Mouse (Mus musculus): ENCODE data around the gene Mt3. TPM values are rescaled to one million over a fixed set of nuclear protein-coding genes. Genes with fewer than 3 reads are reported as not detected.
A peak's percentile ranks its signal among the peaks of the same experiment; 100 is the strongest.
"Not testable (repeated sequence)": the region's sequence is repeated elsewhere in the genome, so short reads cannot be mapped to it uniquely, and the experiment has no call there.

Mt3 gene
- polyA plus RNA-seq, 1 experiment from 2014 or later = 14.1 TPM

DNA sequence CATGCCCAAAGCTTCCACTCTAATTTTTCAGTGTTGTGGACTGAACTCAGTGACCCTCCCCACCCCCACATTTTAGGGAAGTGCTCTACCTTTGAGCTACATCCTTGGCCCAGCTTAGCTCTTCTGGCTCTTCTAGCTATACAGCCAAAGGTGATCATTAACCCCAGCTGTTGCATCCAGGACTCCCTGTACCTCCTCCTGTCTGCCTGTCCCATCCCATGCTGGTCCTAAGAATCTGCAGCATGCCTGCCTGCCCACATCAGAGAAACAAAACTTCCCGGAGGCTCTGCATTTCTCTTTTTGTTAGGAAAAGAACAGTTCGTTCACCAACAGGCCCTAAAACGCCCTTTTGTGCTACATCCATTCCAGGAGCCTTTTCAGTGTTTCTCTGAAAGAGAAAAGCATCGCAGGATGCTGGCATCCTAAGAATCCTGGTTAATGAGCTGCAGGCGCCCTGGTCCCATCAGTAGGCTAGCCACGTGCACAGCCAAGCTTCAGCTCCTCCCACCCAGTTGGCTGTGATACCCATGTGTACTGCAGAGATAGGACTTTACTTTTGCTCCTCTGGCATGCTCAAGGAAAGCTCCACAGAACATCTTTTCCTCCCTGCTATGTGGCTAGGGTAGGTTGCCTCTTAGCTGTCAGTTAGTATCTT lies 33.5 kb upstream of the Mt3 start:
- 8% methylated on average over 6 of the region's 6 CpGs for WGBS
- H3K27ac ChIP-seq (replicated peaks; ENCODE audit: low read depth, low read length) = peak overlapping the region; percentile 40; the same call in 1 of the 2 replicates
- H3K27me3 ChIP-seq (replicated peaks; ENCODE audit: control insufficient read depth, insufficient read depth, low read length) = no peaks in the 10 kb centered on the region
- H3K4me1 ChIP-seq (ENCODE audit: control insufficient read depth, insufficient read depth, low read length) = peaks cover 3% of the 10 kb centered on the region; the same call in 1 of the 2 replicates
- ATAC-seq (ENCODE audit: low read depth) (no peak), DNase-seq (ENCODE audit: low spot score) (peak; percentile 59)
- no peak overlapping the region for H3K9ac ChIP-seq (ENCODE audit: low read depth, low read length)
- no peak overlapping the region for H3K4me2 ChIP-seq (ENCODE audit: low read depth, low read length)
- H3K4me3 ChIP-seq (ENCODE audit: low read depth, low read length) = no peak overlapping the region
- no peaks in the 10 kb centered on the region for H3K9me3 ChIP-seq (ENCODE audit: control insufficient read depth, low read length)
- H3K36me3 ChIP-seq (ENCODE audit: control insufficient read depth, insufficient read depth, low read length) = no peaks in the 10 kb centered on the region

DNA sequence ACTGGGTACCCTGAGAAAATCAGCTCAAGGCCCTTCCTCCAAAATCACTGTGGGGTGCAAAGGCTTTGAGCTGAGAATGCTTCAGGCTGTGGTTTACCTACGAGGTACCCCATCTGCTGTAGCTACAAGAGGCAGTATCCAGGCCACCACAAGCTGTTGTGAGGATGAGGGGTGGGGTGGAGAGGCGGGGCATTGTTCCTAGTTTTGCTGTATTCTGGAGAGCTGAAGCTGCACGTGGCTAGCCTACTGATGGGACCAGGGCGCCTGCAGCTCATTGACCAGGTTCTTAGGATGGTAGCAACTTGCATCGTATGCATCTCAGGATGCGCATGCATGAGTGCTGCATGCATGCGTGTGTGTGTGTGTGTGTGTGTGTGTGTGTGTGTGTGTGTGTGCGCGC lies 30.8 kb upstream of the Mt3 start:
- H3K27ac ChIP-seq (replicated peaks; ENCODE audit: low read depth, low read length) = no peak overlapping the region
- no peak overlapping the region for H3K9ac ChIP-seq (ENCODE audit: low read depth, low read length)
- no peak for DNase-seq (ENCODE audit: low spot score)
- H3K4me3 ChIP-seq (ENCODE audit: low read depth, low read length) = no peak overlapping the region
- H3K4me2 ChIP-seq (ENCODE audit: low read depth, low read length) = no peak overlapping the region
- H3K27me3 ChIP-seq (replicated peaks; ENCODE audit: control insufficient read depth, insufficient read depth, low read length) = no peaks in the 10 kb centered on the region
- no peaks in the 10 kb centered on the region for H3K36me3 ChIP-seq (ENCODE audit: control insufficient read depth, insufficient read depth, low read length)
- H3K9me3 ChIP-seq (ENCODE audit: control insufficient read depth, low read length) = no peaks in the 10 kb centered on the region
- ATAC-seq (ENCODE audit: low read depth) = no peak
- 84% methylated on average over 9 of the region's 9 CpGs for WGBS
- H3K4me1 ChIP-seq (ENCODE audit: control insufficient read depth, insufficient read depth, low read length) = peaks cover 3% of the 10 kb centered on the region; the same call in 1 of the 2 replicates

DNA sequence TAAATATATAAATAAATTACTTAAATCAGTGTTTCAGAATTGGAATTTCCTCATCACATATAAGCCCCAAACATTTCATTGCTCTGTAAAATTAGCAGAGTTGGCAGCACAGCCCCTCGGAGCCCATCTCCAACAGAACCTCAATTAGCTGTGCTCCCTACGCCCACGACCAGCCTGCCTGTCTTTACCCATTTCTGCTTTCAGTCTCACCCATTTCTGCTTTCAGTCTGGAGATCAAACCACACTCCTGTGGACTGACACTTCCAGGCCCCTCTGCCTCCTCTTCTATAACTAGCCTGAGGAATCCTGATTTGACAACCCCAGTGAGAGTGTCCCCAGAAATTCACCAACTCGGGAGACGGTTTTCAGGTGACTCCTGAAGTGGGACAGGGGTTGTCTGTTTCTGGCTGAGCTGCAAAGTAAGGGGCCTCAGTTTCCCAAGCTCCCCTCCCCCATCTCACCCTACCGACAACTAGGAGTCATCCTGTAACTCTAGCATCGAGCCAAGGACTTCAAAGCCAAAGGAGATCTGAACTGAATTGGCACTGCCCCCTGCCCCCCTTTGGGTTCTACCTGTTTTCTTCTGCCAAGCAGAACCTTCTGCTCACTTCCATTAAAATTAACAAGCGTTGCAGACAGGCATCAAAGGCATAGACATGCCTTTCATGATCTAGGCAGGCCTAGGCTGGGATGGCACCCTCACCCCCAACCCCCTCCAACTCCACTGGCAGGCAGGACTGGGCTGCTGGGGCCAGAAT lies 29.5 kb upstream of the Mt3 start:
- WGBS = 44% methylated on average over 8 of the region's 8 CpGs

DNA sequence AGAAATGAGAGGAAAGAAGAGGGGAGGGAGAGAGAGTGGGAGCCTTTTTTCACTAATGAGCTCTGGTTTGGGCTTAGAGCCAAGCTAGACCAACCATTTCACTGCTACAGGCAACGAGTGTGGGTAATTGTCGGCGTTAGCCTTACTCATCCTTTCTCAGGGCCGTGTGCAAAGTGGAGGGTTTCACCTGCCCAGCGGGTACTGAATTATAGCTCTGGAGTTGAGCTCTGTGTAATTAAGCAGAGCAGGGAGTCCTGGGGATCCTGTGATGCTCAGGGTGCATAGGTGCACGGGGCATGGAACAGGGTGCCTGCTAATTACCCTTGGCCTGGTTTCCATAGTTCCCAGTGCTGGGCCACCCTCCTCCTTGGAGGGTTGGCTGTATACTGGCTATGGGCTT lies 24.7 kb upstream of the Mt3 start:
- H3K9ac ChIP-seq (ENCODE audit: low read depth, low read length) = no peak overlapping the region
- H3K27ac ChIP-seq (replicated peaks; ENCODE audit: low read depth, low read length) = no peak overlapping the region
- peak; percentile 17 for DNase-seq (ENCODE audit: low spot score)
- no peak overlapping the region for H3K4me3 ChIP-seq (ENCODE audit: low read depth, low read length)
- H3K9me3 ChIP-seq (ENCODE audit: control insufficient read depth, low read length) = no peaks in the 10 kb centered on the region
- H3K36me3 ChIP-seq (ENCODE audit: control insufficient read depth, insufficient read depth, low read length) = no peaks in the 10 kb centered on the region
- no peak for ATAC-seq (ENCODE audit: low read depth)
- H3K4me1 ChIP-seq (ENCODE audit: control insufficient read depth, insufficient read depth, low read length) = no peaks in the 10 kb centered on the region
- H3K4me2 ChIP-seq (ENCODE audit: low read depth, low read length) = no peak overlapping the region
- no peaks in the 10 kb centered on the region for H3K27me3 ChIP-seq (replicated peaks; ENCODE audit: control insufficient read depth, insufficient read depth, low read length)
- WGBS = 70% methylated on average over 6 of the region's 6 CpGs

More for the DNA sequence above, 29.5 kb upstream of the Mt3 start:
- Histone ChIP-seq H3K9me3 (ENCODE audit: control insufficient read depth, low read length) (no peaks in the 10 kb centered on the region), H3K27me3 (replicated peaks; ENCODE audit: control insufficient read depth, insufficient read depth, low read length) (no peaks in the 10 kb centered on the region), H3K4me1 (ENCODE audit: control insufficient read depth, insufficient read depth, low read length) (peaks cover 3% of the 10 kb centered on the region; the same call in 1 of the 2 replicates), H3K27ac (replicated peaks; ENCODE audit: low read depth, low read length) (no peak overlapping the region), H3K36me3 (ENCODE audit: control insufficient read depth, insufficient read depth, low read length) (no peaks in the 10 kb centered on the region), H3K4me3 (ENCODE audit: low read depth, low read length) (no peak overlapping the region), H3K4me2 (ENCODE audit: low read depth, low read length) (no peak overlapping the region), H3K9ac (ENCODE audit: low read depth, low read length) (no peak overlapping the region; the same call in 1 of the 2 replicates)
- DNase-seq (ENCODE audit: low spot score) = no peak
- ATAC-seq (ENCODE audit: low read depth) = no peak

DNA sequence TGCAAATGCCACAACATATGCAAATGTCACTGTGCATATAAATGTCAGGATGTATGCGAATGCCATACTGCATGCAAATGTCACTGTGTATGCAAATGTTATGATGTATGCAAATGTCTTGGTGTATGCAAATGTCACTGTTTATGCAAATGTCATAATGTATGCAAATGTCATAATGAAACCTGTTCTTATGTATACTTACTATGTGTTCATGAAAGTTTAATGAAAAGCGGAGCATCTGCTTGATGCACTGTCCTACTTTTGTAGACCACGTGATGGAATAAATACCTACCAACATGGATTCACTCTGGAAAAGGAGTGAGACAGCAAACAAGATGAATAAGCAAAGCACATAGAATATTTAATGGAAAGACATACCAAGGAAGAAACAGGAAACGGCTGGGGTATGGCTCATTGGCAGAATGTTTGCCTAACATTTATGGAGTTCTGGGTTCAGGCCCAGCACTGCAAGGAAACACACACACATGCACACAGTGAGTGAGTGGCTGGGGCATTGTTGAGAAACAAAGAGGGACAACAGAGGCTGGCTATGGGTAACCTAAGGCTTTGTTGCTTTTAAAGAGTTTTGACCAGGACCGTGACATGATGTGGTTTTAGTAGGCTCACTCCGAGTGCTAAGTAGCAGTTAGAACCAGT lies 23.1 kb upstream of the Mt3 start:
- H3K4me1 ChIP-seq (ENCODE audit: control insufficient read depth, insufficient read depth, low read length) = no peaks in the 10 kb centered on the region
- no peak overlapping the region for H3K4me2 ChIP-seq (ENCODE audit: low read depth, low read length)
- H3K27ac ChIP-seq (replicated peaks; ENCODE audit: low read depth, low read length) = no peak overlapping the region
- no peak overlapping the region for H3K9ac ChIP-seq (ENCODE audit: low read depth, low read length)
- DNase-seq (ENCODE audit: low spot score) (no peak), ATAC-seq (ENCODE audit: low read depth) (no peak)
- H3K4me3 ChIP-seq (ENCODE audit: low read depth, low read length) = no peak overlapping the region
- WGBS = 83% methylated on average over 6 of the region's 6 CpGs
- no peaks in the 10 kb centered on the region for H3K27me3 ChIP-seq (replicated peaks; ENCODE audit: control insufficient read depth, insufficient read depth, low read length)
- H3K9me3 ChIP-seq (ENCODE audit: control insufficient read depth, low read length) = no peaks in the 10 kb centered on the region
- H3K36me3 ChIP-seq (ENCODE audit: control insufficient read depth, insufficient read depth, low read length) = no peaks in the 10 kb centered on the region

DNA sequence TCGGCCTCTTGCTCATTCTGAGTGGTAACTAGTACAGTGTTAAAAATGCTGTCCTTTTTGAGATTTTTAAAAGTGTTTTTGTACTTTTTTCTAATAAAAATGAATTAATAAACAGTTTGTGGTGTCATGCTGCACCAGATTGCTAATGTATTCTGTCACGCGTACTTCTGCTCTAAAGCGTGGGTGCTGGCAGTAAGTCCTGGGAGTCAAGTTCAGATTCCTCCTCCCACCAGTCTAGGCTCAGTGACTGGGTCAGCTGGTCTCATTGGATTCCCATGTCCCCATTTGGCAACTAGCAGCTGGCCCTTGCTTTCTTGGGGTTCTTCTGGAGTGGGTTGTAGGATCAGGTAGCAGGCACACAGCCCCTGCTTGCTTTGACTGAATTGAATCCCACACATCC lies 22.3 kb upstream of the Mt3 start:
- WGBS = 89% methylated on average over 4 of the region's 4 CpGs
- Histone ChIP-seq H3K9me3 (ENCODE audit: control insufficient read depth, low read length) (no peaks in the 10 kb centered on the region), H3K4me1 (ENCODE audit: control insufficient read depth, insufficient read depth, low read length) (no peaks in the 10 kb centered on the region), H3K4me2 (ENCODE audit: low read depth, low read length) (no peak overlapping the region), H3K4me3 (ENCODE audit: low read depth, low read length) (no peak overlapping the region), H3K36me3 (ENCODE audit: control insufficient read depth, insufficient read depth, low read length) (no peaks in the 10 kb centered on the region), H3K27ac (replicated peaks; ENCODE audit: low read depth, low read length) (no peak overlapping the region), H3K9ac (ENCODE audit: low read depth, low read length) (no peak overlapping the region), H3K27me3 (replicated peaks; ENCODE audit: control insufficient read depth, insufficient read depth, low read length) (no peaks in the 10 kb centered on the region)
- DNase-seq (ENCODE audit: low spot score) = no peak
- no peak for ATAC-seq (ENCODE audit: low read depth)

DNA sequence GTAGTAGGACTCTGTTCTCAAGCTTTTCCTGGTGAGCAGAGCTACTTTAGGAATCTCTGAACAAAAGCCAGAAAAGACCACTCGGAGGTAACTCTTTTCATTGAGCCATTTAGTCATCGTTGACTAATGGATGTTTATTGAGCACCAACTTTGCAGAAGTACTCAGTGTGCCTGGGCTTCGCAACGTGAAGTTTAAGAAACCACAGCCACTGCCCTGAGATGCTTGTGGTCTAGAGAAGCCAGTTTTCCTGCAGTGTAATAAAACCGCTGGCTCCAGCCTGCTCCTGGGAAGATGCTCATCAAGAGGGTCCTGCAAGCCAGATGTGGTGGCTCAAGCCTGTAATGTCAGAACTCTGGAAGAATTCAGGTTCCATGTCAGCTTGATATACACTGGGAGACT lies 20.3 kb upstream of the Mt3 start:
- Histone ChIP-seq H3K9ac (ENCODE audit: low read depth, low read length) (no peak overlapping the region), H3K4me2 (ENCODE audit: low read depth, low read length) (no peak overlapping the region), H3K27ac (replicated peaks; ENCODE audit: low read depth, low read length) (no peak overlapping the region), H3K4me1 (ENCODE audit: control insufficient read depth, insufficient read depth, low read length) (no peaks in the 10 kb centered on the region), H3K9me3 (ENCODE audit: control insufficient read depth, low read length) (no peaks in the 10 kb centered on the region), H3K27me3 (replicated peaks; ENCODE audit: control insufficient read depth, insufficient read depth, low read length) (no peaks in the 10 kb centered on the region), H3K36me3 (ENCODE audit: control insufficient read depth, insufficient read depth, low read length) (no peaks in the 10 kb centered on the region), H3K4me3 (ENCODE audit: low read depth, low read length) (no peak overlapping the region)
- DNase-seq (ENCODE audit: low spot score) = no peak
- ATAC-seq (ENCODE audit: low read depth) = no peak
- WGBS = 63% methylated on average over 5 of the region's 5 CpGs

DNA sequence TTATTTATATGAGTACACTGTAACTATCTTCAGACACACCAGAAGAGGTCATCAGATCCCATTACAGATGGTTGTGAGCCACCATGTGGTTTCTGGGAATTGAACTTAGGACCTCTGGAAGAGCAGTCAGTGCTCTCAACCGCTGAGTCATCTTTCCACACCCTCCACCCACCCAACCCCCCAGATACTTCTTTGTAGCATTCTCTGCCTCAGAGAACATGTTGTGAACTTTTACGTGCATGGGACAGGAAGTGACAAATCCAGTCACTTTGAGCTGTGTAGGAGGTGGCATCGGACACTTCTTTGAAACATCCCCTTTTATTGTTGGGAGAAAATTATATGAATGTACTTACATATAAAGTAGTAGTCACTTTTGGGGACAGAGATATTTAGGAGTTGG lies 17.8 kb upstream of the Mt3 start:
- H3K4me1 ChIP-seq (ENCODE audit: control insufficient read depth, insufficient read depth, low read length); H3K36me3 ChIP-seq (ENCODE audit: control insufficient read depth, insufficient read depth, low read length); H3K27me3 ChIP-seq (replicated peaks; ENCODE audit: control insufficient read depth, insufficient read depth, low read length); DNase-seq (ENCODE audit: low spot score); H3K4me2 ChIP-seq (ENCODE audit: low read depth, low read length); H3K9ac ChIP-seq (ENCODE audit: low read depth, low read length); H3K4me3 ChIP-seq (ENCODE audit: low read depth, low read length); ATAC-seq (ENCODE audit: low read depth); H3K27ac ChIP-seq (replicated peaks; ENCODE audit: low read depth, low read length); H3K9me3 ChIP-seq (ENCODE audit: control insufficient read depth, low read length): not testable (repeated sequence)
- WGBS = 49% methylated on average over 3 of the region's 3 CpGs

All from embryonic facial prominence, embryonic 14.5 days (tissue).